Mouse (Mus musculus) telencephalon, adult 2 months (tissue): ENCODE data around the gene Gsdma3.

Source experiments
- DNase-seq: peaks from one replicate; pipeline ENCODE4 v3.0.0-alpha.2; 2011; ENCODE audit warnings: low read depth, low spot score

Gene Gsdma3

GRCm38 (mm10) chr11:98625611-98626410, at the start of gene Gsdma3, which contains the start of gene Gm12355:
Gene Gsdma3, plus strand, starts transcription at chr11:98626360.
Gene Gm12355, minus strand, starts transcription at chr11:98625661.
- no peak for DNase-seq

DNA sequence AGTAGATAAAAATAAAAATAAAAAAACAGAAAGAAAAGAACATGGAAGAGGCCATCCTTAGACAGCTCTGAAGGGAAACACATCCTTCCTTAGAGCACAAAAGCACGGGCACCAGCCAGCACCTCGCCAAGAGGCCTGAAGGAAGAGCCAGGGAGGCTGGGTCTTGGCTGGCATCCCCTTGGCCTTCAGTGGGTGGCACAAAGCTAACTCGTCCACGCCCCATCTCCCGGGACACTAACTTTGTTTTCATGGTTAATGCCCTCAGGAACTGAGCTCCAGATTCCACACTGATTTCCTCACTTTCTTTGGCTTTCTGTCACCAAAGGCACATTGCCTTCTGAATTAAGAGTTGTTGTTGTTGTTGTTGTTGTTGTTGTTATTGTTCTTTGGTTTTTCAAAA, 48.4 kb upstream of the Gsdma3 start:
- no peak for DNase-seq

- DNase-seq: no peak
These were observed 45.6 kb upstream of the Gsdma3 start for GRCm38 (mm10) chr11:98580301-98581121.

GRCm38 (mm10) chr11:98581286-98582029, 44.7 kb upstream of the Gsdma3 start:
- no peak for DNase-seq

DNA sequence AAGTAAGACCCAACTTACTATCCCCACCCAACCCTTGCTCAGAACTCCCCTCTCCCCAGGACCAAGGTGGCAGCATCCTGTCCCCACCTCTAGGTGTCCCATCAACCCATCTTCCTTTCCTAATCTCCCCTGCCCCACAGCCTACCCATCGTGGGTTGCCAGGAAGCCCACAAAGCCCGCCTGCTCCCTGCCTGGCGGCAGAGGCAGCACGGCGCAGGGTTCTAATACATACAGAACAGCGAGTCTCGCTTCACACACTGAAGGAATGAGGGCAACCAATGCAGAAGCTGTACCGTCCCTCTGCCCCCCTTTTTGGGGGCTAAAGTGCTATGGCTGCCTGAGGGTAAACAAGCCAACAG, 44.2 kb upstream of the Gsdma3 start:
- no peak for DNase-seq

- DNase-seq: no peak
These were observed 43.5 kb upstream of the Gsdma3 start for GRCm38 (mm10) chr11:98582551-98583264.

DNA sequence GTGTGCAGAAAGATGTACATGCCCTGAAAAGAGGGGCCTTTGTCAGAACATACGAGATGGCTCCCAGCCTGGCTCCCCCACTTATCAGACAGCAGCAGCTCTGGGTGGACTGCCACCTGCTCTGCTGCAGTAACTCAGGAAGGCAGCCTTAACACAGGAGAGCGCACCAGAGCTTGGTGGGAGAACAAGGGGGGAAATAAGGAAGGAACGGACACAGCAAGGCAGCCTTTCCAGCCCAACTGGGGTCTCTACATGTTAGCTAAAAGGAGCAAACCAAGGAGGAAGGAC, 43.0 kb upstream of the Gsdma3 start:
- DNase-seq: no peak

- no peak for DNase-seq
These were observed 42.6 kb upstream of the Gsdma3 start for GRCm38 (mm10) chr11:98583571-98583970.

DNA sequence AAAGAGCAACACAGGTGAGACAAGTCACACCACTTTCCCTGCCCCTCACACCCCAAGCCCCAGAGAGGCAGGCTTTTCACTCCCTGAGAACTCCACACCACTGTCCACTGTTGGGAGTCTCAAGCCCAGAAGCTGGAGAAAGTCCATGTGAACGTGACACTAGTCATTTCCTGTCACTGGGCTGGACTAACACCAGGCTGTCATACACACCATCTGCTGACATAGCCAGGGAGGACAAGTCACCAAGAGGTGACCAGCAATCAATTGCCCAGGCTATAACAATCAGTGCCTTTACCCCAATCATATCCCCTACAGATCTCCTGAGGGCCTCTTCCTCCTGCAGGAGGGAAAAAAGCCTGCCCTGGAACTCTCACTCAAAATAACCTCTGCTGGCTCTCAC, 42.0 kb upstream of the Gsdma3 start:
- DNase-seq: no peak

DNA sequence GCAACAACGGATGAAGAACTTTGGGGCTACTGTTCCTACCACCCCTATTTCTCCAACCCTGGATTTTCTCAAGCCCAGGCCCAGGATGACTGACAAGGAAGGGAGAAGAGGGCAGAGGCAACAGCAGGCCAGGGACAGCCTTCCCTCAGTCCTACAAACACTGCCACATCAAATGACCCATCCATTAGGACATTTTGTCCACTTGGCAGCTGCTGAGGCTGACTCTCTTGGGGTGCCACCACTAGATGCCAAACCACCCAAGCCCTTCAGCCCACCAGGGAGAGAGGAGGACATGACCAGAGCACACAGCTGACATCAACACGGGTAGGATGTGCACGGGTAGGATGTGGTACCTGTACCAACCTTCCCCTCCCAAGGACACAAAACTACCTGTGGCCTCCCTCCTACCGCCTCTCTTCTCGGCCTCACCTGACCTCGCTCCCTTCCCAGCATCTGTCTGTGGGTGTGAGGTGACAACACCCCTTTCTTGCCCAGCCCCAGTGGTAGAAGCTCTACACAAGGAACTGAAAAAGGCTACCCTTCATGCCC, 41.5 kb upstream of the Gsdma3 start:
- no peak for DNase-seq

DNA sequence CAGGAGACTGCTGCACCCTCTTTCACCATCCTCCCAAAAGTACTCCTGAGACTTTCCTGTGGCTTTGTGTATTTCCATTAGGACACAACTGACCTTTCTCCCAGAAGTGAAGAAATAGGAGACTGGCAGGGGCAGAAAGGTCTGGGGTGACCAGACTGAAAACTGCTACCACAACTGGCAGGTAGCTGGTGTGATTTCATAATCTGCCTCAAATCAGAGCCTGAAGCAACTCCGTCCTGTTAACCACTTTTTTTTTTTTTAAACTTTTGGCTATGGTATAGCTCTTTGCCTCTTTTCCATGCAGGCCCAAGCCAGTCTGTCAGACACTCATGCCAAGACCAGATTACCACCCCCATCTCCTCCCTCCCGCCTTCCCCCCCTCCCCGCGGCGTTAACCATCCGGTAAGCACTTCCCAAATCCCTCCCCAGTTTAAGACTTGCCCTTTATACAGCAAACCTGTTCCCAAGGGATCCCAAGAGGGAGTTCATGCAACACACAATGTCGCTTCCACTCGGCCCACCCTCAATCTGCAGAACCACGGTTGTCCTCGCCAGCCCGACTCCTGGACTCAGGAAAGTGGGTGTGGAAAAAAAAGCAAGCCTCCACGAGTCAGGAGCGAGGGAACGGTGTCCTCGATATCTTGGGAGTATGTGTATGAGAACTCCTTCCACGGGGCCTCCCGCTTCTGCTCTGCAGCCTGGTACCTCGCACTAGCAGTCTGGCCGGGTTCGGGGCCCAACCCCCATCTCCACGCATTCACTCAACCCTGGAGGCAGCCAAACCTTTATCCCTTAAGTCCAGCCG, 39.9 kb upstream of the Gsdma3 start:
- DNase-seq: no peak

- peak; percentile 93 for DNase-seq
These were observed 39.1 kb upstream of the Gsdma3 start, which contains the start of gene Ormdl3 for GRCm38 (mm10) chr11:98586892-98587563. Gene Ormdl3, minus strand, starts transcription at chr11:98587368.

GRCm38 (mm10) chr11:98587684-98588546, 38.2 kb upstream of the Gsdma3 start:
- peak; percentile 39 for DNase-seq

DNA sequence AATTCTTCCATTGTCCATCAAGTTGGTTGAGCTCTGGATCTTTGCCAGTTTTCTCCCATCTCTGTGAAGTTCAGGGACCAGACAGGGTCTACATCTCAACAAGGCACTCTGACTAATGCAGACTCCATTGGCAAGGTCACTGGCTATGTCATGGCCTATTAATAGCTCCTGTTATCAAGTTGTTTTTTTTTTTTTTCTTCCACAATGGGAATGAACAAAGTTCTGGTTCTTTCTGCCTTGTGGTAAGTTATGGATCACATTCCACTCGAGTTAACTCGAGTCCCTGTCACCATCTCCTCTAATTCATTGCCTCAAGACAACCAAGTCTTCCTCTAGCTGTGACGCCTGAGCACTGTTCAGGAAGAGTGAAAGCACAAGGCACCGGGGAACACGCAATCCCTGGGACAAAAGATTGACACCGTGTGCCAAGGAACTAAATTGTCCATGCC, 37.3 kb upstream of the Gsdma3 start:
- no peak for DNase-seq

GRCm38 (mm10) chr11:98589306-98589705, 36.9 kb upstream of the Gsdma3 start:
- DNase-seq: no peak

- DNase-seq: no peak
These were observed 35.4 kb upstream of the Gsdma3 start for GRCm38 (mm10) chr11:98590548-98591445.

GRCm38 (mm10) chr11:98595021-98595420, 31.1 kb upstream of the Gsdma3 start:
- no peak for DNase-seq

DNA sequence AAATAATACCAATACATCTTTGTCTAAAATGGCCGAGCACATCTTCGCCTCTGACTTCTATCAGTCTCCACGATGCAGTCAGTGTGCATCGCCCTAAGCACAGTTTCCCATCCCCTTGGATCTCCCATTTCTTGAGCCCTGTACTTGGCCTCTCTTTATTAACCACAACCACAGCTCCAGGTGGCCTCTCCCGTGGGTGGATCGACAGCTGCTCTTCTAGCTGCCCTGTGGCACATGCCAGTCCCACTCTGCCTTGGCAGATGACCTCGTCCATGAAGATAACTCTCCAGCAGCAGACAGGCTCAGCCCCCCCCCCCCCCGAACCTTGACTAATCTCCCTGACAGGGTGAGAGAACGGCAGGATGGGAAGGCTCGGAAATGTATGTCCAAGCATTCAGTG, 30.7 kb upstream of the Gsdma3 start:
- no peak for DNase-seq
